Mouse (Mus musculus) ES-E14 (cell line): Measurements from ENCODE around the gene Sfxn3.

ENCODE experiments used
- CHD2 ChIP-seq: IDR thresholded peaks from 2 replicates; pipeline ENCODE4 v1.6.1; 2014; ENCODE audit warnings: mild to moderate bottlenecking, low read depth, low read length, inconsistent platforms
- HCFC1 ChIP-seq: IDR thresholded peaks from 2 replicates; pipeline ENCODE4 v1.6.1; 2012; ENCODE audit warnings: low read length, inconsistent platforms, borderline replicate concordance; ENCODE audit not compliant: insufficient read depth
- ZNF384 ChIP-seq: IDR thresholded peaks from 2 replicates; pipeline ENCODE4 v1.6.1; 2012; ENCODE audit warnings: low read depth, low read length, inconsistent platforms

GRCm38 (mm10) chr19:45012636-45013035 is 34.7 kb upstream of the Sfxn3 start:
- no peak for TF ChIP-seq HCFC1
- TF ChIP-seq ZNF384 = no peak
- no peak for TF ChIP-seq CHD2
